ENCODE assay signal across 8 mouse cellular contexts in the genomic region with DNA sequence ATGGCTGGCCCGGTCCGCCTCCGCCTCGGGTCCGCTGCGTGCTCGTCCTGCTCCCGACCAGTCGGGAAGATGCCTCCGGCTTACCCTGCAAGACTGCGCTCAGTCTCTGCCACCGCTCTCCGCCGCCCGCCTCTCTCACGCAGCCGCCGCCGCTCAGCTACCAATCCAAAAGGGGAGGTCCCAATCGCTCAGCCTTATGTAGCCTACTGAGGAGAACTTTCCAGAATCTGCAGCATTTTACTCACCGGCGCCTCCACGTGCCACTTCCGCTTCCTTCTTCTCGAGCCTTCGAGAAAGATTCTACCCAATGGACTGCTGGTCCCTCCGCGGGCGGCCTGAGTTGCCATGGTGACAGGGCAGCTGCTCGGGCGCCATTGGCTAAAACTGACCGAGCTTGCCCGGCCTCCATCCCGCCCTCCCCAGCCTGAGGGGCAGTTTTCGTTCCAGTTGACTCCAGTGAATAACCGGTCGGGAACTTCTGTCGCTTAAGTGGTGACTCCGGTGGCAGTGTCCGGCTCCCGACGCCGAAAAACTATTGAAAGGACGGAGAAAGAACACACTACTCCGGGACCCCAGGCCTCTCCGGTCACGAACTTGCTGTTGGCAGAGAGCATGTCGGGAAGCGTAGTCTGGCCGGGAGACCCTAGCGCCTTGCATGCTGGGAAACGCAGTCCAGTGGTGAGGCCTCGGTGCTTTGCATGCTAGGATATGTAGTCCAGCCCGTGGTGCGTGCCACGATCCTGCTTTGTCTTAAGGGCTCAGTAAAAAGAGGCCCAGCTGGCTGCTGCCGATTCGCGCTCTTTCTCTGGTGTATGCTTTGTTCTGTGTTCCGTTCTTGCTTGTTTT. TPM values are rescaled to one million over a fixed set of nuclear protein-coding genes. Genes with fewer than 3 reads are reported as not detected.
DNase-seq lines count a peak whose midpoint lies in the region; ATAC-seq and TF ChIP-seq lines count a peak whose summit lies in the region.

A gene (minus strand): TSS at position 302 of the 846 bp plus-strand sequence.

- peak within 1 kb of the TSS; percentile 65 for H3K9ac ChIP-seq in embryonic facial prominence, embryonic 15.5 days
- peak within 1 kb of the TSS; percentile 78 for H3K9ac ChIP-seq in limb, embryonic 14.5 days (ENCODE audit: low read depth, low read length, severe bottlenecking)
- H3K9ac ChIP-seq in midbrain, postnatal 0 days (replicated peaks; ENCODE audit: low read length, poor library complexity, severe bottlenecking): peak within 1 kb of the TSS; percentile 65

- H3K27ac ChIP-seq in bone marrow, adult 2 months (ENCODE audit: control insufficient read depth, insufficient read depth, low read depth, low read length, poor library complexity): peak within 1 kb of the TSS; percentile 48; the same call in 1 of the 2 replicates
- H3K27ac ChIP-seq in embryonic facial prominence, embryonic 15.5 days (replicated peaks): peak within 1 kb of the TSS; percentile 89
- H3K27ac ChIP-seq in limb, embryonic 14.5 days (replicated peaks; ENCODE audit: low read depth, low read length): peak within 1 kb of the TSS; percentile 90
- peak within 1 kb of the TSS; percentile 80 for H3K27ac ChIP-seq in midbrain, postnatal 0 days (ENCODE audit: low read depth, low read length)

- no peaks in the 10 kb centered on the region for H3K9me3 ChIP-seq in embryonic facial prominence, embryonic 15.5 days (replicated peaks)
- no peaks in the 10 kb centered on the region for H3K9me3 ChIP-seq in limb, embryonic 14.5 days (ENCODE audit: control insufficient read depth, low read length)
- H3K9me3 ChIP-seq in midbrain, postnatal 0 days (ENCODE audit: low read length): no peaks in the 10 kb centered on the region

- peak within 1 kb of the TSS; percentile 89 for H3K4me3 ChIP-seq in bone marrow, adult 2 months (replicated peaks; ENCODE audit: control insufficient read depth, low read depth, low read length)
- H3K4me3 ChIP-seq in embryonic facial prominence, embryonic 15.5 days (replicated peaks): peak within 1 kb of the TSS; percentile 79
- H3K4me3 ChIP-seq in limb, embryonic 14.5 days (replicated peaks; ENCODE audit: low read length): peak within 1 kb of the TSS; percentile 78
- H3K4me3 ChIP-seq in midbrain, postnatal 0 days (ENCODE audit: low read depth, low read length): peak within 1 kb of the TSS; percentile 67

- WGBS in bone marrow, adult 2 months: under 1% methylated on average over 60 of the region's 60 CpGs
- under 1% methylated on average over 60 of the region's 60 CpGs for WGBS in embryonic facial prominence, embryonic 15.5 days
- WGBS in limb, embryonic 14.5 days: under 1% methylated on average over 59 of the region's 60 CpGs
- WGBS in midbrain, postnatal 0 days: under 1% methylated on average over 60 of the region's 60 CpGs

- no peaks in the 10 kb centered on the region for H3K27me3 ChIP-seq in embryonic facial prominence, embryonic 15.5 days
- no peaks in the 10 kb centered on the region for H3K27me3 ChIP-seq in limb, embryonic 14.5 days (ENCODE audit: control insufficient read depth, insufficient read depth, low read length)
- H3K27me3 ChIP-seq in midbrain, postnatal 0 days (ENCODE audit: insufficient read depth, low read length): no peaks in the 10 kb centered on the region

- peak within 1 kb of the TSS; percentile 88 for H3K4me2 ChIP-seq in embryonic facial prominence, embryonic 15.5 days (replicated peaks)
- H3K4me2 ChIP-seq in limb, embryonic 14.5 days (replicated peaks; ENCODE audit: low read depth, low read length, severe bottlenecking): peak within 1 kb of the TSS; percentile 72
- peak within 1 kb of the TSS; percentile 63 for H3K4me2 ChIP-seq in midbrain, postnatal 0 days (ENCODE audit: low read depth, low read length, poor library complexity, severe bottlenecking)

- peaks cover 23% of the 10 kb centered on the region for H3K36me3 ChIP-seq in embryonic facial prominence, embryonic 15.5 days
- H3K36me3 ChIP-seq in limb, embryonic 14.5 days (ENCODE audit: control insufficient read depth, insufficient read depth, low read length): peaks cover 24% of the 10 kb centered on the region
- peaks cover 13% of the 10 kb centered on the region for H3K36me3 ChIP-seq in midbrain, postnatal 0 days (ENCODE audit: insufficient read depth, low read length)

- peak; percentile 99 for DNase-seq in 416B (ENCODE audit: low read depth)
- DNase-seq in heart, adult 8-10 months (ENCODE audit: low spot score): peak; percentile 100
- DNase-seq in kidney, adult 9 months: peak; percentile 99
- DNase-seq in limb, embryonic 14.5 days (ENCODE audit: low spot score): peak; percentile 99
- peak; percentile 100 for DNase-seq in midbrain, postnatal 0 days (ENCODE audit: low spot score)
- peak; percentile 89 to 93 for DNase-seq in spleen, postnatal 14 days (ENCODE audit: low spot score in 2 of 2)

- ATAC-seq in embryonic facial prominence, embryonic 15.5 days (ENCODE audit: insufficient number of reproducible peaks, low FRiP score, low TSS enrichment, low read depth): peak; percentile 99
- ATAC-seq in limb, embryonic 14.5 days (ENCODE audit: low FRiP score, low read depth): peak; percentile 97
- peak; percentile 98 for ATAC-seq in midbrain, postnatal 0 days (ENCODE audit: low FRiP score)

- peak; percentile 53; the same call in 1 of the 2 replicates for TF ChIP-seq POLR2A in bone marrow, adult 2 months (IDR thresholded peaks at IDR 0.05; ENCODE audit: borderline replicate concordance, control insufficient read depth, low read depth, low read length)
- peak; percentile 82; the same call in 1 of the 2 replicates for TF ChIP-seq POLR2A in limb, embryonic 14.5 days (IDR thresholded peaks at IDR 0.05; ENCODE audit: borderline replicate concordance, extremely low read depth, insufficient read depth, insufficient read length)

- no peaks in the 10 kb centered on the region for H3K4me1 ChIP-seq in bone marrow, adult 2 months (ENCODE audit: control insufficient read depth, insufficient read depth, low read length)
- H3K4me1 ChIP-seq in embryonic facial prominence, embryonic 15.5 days: peaks cover 18% of the 10 kb centered on the region
- H3K4me1 ChIP-seq in limb, embryonic 14.5 days (ENCODE audit: control insufficient read depth, insufficient read depth, low read length): peaks cover 10% of the 10 kb centered on the region; the same call in 1 of the 2 replicates
- H3K4me1 ChIP-seq in midbrain, postnatal 0 days (ENCODE audit: insufficient read depth, low read length): no peaks in the 10 kb centered on the region; the same call in 1 of the 2 replicates

- TF ChIP-seq CTCF in bone marrow, adult 2 months (IDR thresholded peaks at IDR 0.05; ENCODE audit: control insufficient read depth, insufficient read depth, low read length): no peak
- peak; percentile 55 for TF ChIP-seq CTCF in midbrain, postnatal 0 days (IDR thresholded peaks at IDR 0.05)

RNA-seq across cellular contexts. Expression of the gene that starts here (rescaled TPM):
- polyA plus RNA-seq in bone marrow, adult 2 months (2011; ENCODE audit: insufficient read depth, insufficient read length, low replicate concordance, missing spikeins): 19.9 and 27.3 TPM in 2 replicates
- polyA plus RNA-seq in embryonic facial prominence, embryonic 15.5 days (2015; fragmentation: Nextera tagmentation; extraction: Ambion mirVana): 55.5 and 59.0 TPM in 2 replicates
- 10 to 100 TPM; 43.9 to 80.9 (median 65.3) TPM for total RNA-seq in heart, adult 8-10 months (2022)
- polyA plus RNA-seq in limb, embryonic 14.5 days (2012; rRNA removed): 34.2 and 63.4 TPM in 2 replicates
- polyA plus RNA-seq in limb, embryonic 14.5 days (2014; fragmentation: Nextera tagmentation; extraction: Ambion mirVana): 46.9 and 50.9 TPM in 2 replicates
- total RNA-seq in midbrain, postnatal 0 days (2014; rRNA removed): 28.5 and 38.1 TPM in 2 replicates
- 66.6 and 74.1 TPM in 2 replicates for polyA plus RNA-seq in midbrain, postnatal 0 days (2015; fragmentation: Nextera tagmentation; extraction: Ambion mirVana)

Comparison
In these comparisons a context has a peak if more than half of its experiments do, and no peak if none do; other contexts are left out.
1. Peak in every context shown above with its lines: DNase-seq, ATAC-seq, H3K4me3 ChIP-seq and H3K27ac ChIP-seq.